In genomic region chr2:5267980-5268379, GRCm38 (mm10) we compare ENCODE assay signal across 22 mouse cellular contexts.
"Had no signal": no experiment of that assay in that cellular context is flagged by ENCODE, and none has a peak within 500 bp of the region (broad histone marks: within the 10 kb centered on the region; RNA-seq: fewer than 3 reads in every experiment).

No protein-coding gene starts in this region.

- H3K4me3 ChIP-seq: left cerebral cortex, adult 2 months; limb, embryonic 12.5 days; liver, embryonic 12.5 days; liver, embryonic 15.5 days; midbrain, embryonic 12.5 days; midbrain, embryonic 15.5 days; neural tube, embryonic 12.5 days; neural tube, embryonic 15.5 days had no signal

- DNase-seq: kidney, adult 2 months; kidney, postnatal 14 days; layer of hippocampus, postnatal 36 days; liver; lung, adult 2 months; right cerebral cortex, adult 18-20 months; right cerebral cortex, postnatal 14 days; right cerebral cortex, postnatal 4 days; thymus, adult 2 months; thymus, postnatal 14 days; thymus, postnatal 4 days had no signal

- ATAC-seq: liver, embryonic 12.5 days; lung, postnatal 0 days; midbrain, embryonic 15.5 days had no signal

- H3K9me3 ChIP-seq: liver, embryonic 12.5 days; liver, embryonic 15.5 days; midbrain, embryonic 15.5 days; neural tube, embryonic 12.5 days; neural tube, embryonic 15.5 days had no signal

- H3K4me2 ChIP-seq: limb, embryonic 12.5 days; liver, embryonic 12.5 days; liver, embryonic 15.5 days; midbrain, embryonic 12.5 days; midbrain, embryonic 15.5 days; neural tube, embryonic 12.5 days; neural tube, embryonic 15.5 days had no signal

- H3K9ac ChIP-seq: limb, embryonic 12.5 days; liver, embryonic 12.5 days; liver, embryonic 15.5 days; midbrain, embryonic 12.5 days; midbrain, embryonic 15.5 days; neural tube, embryonic 12.5 days; neural tube, embryonic 15.5 days had no signal

- H3K27ac ChIP-seq: left cerebral cortex, adult 2 months; limb, embryonic 12.5 days; liver, embryonic 12.5 days; liver, embryonic 15.5 days; macrophage; midbrain, embryonic 12.5 days; midbrain, embryonic 15.5 days; neural tube, embryonic 12.5 days; neural tube, embryonic 15.5 days; stomach, postnatal 0 days had no signal

- H3K4me1 ChIP-seq: liver, embryonic 12.5 days; liver, embryonic 15.5 days; midbrain, embryonic 12.5 days; midbrain, embryonic 15.5 days; neural tube, embryonic 12.5 days; neural tube, embryonic 15.5 days had no signal

- H3K36me3 ChIP-seq: limb, embryonic 12.5 days; liver, embryonic 12.5 days; liver, embryonic 15.5 days; midbrain, embryonic 12.5 days; midbrain, embryonic 15.5 days; neural tube, embryonic 12.5 days; neural tube, embryonic 15.5 days had no signal

- H3K27me3 ChIP-seq: limb, embryonic 12.5 days; liver, embryonic 12.5 days; liver, embryonic 15.5 days; midbrain, embryonic 12.5 days; midbrain, embryonic 15.5 days; neural tube, embryonic 12.5 days; neural tube, embryonic 15.5 days had no signal
